Mouse (Mus musculus) limb, embryonic 12.5 days (tissue): ENCODE data around the gene Dmkn. TPM values are rescaled to one million over a fixed set of nuclear protein-coding genes. Genes with fewer than 3 reads are reported as not detected.
A peak's percentile ranks its signal among the peaks of the same experiment; 100 is the strongest.

Experiments used
- ATAC-seq: fragments of 200-750 bp; cut with Nextera tagmentation; 2 replicates; pipeline ENCODE4 v1.8.0; 2017; ENCODE audit warnings: low read depth, moderate TSS enrichment; ENCODE audit not compliant: insufficient number of reproducible peaks, insufficient read depth, low FRiP score, low TSS enrichment
- H3K27ac ChIP-seq: fragments of 300-500 bp; sonication (generic); 2 replicates; pipeline ENCODE4 v1.5.1; 2016; ENCODE audit warnings: mild to moderate bottlenecking, moderate library complexity
- H3K27me3 ChIP-seq: fragments of 300-500 bp; sonication (generic); 2 replicates; pipeline ENCODE4 v1.6.1; 2016; ENCODE audit warnings: mild to moderate bottlenecking, moderate library complexity
- H3K36me3 ChIP-seq: fragments of 300-500 bp; sonication (generic); 2 replicates; pipeline ENCODE4 v1.6.1; 2016; ENCODE audit warnings: mild to moderate bottlenecking, moderate library complexity
- H3K4me1 ChIP-seq: fragments of 300-500 bp; sonication (generic); replicated peaks from 2 replicates; pipeline ENCODE4 v1.6.1; 2016
- H3K4me2 ChIP-seq: fragments of 300-500 bp; sonication (generic); 2 replicates; pipeline ENCODE4 v1.6.1; 2016; ENCODE audit warnings: mild to moderate bottlenecking, moderate library complexity
- H3K4me3 ChIP-seq: fragments of 300-500 bp; sonication (generic); replicated peaks from 2 replicates; pipeline ENCODE4 v1.5.1; 2016; ENCODE audit warnings: mild to moderate bottlenecking
- H3K9ac ChIP-seq: fragments of 300-500 bp; sonication (generic); replicated peaks from 2 replicates; pipeline ENCODE4 v1.6.1; 2016; ENCODE audit warnings: mild to moderate bottlenecking, moderate library complexity
- H3K9me3 ChIP-seq: fragments of 300-500 bp; sonication (generic); 2 replicates; pipeline ENCODE4 v1.6.1; 2016; ENCODE audit warnings: mild to moderate bottlenecking, moderate library complexity
- WGBS: fragments of 180-500 bp; shearing (Covaris S2); methylation state at CpG from one replicate; pipeline ENCODE4 v1.1.7; 2016; 5-methylcytosine and 5-hydroxymethylcytosine counted together
- polyA plus RNA-seq: library from polyadenylated mRNA; unstranded; fragments of >200 nt; fragmentation: Nextera tagmentation; extraction: Ambion mirVana; gene quantifications from 2 replicates; pipeline ENCODE4 v1.2.1, GENCODE M21; 2016

Gene Dmkn
- polyA plus RNA-seq, 1 experiment from 2014 or later: not detected

GRCm38 (mm10) chr7:30791921-30792320 lies 28.4 kb downstream of the Dmkn start:
- H3K9me3 ChIP-seq: no peaks in the 10 kb centered on the region
- H3K27ac ChIP-seq: no peak overlapping the region
- H3K9ac ChIP-seq: no peak overlapping the region
- H3K4me2 ChIP-seq: no peak overlapping the region
- H3K27me3 ChIP-seq: peaks cover 14% of the 10 kb centered on the region
- no peaks in the 10 kb centered on the region; the same call in 1 of the 2 replicates for H3K4me1 ChIP-seq
- H3K4me3 ChIP-seq: no peak overlapping the region
- 27% methylated on average over 9 of the region's 9 CpGs for WGBS
- no peaks in the 10 kb centered on the region for H3K36me3 ChIP-seq
- ATAC-seq: no peak

- Histone ChIP-seq H3K27ac (no peak overlapping the region), H3K27me3 (peaks cover 3% of the 10 kb centered on the region; the same call in 1 of the 2 replicates), H3K4me3 (no peak overlapping the region), H3K9me3 (peaks cover 4% of the 10 kb centered on the region; the same call in 1 of the 2 replicates), H3K36me3 (no peaks in the 10 kb centered on the region), H3K4me1 (no peaks in the 10 kb centered on the region; the same call in 1 of the 2 replicates), H3K9ac (no peak overlapping the region), H3K4me2 (no peak overlapping the region)
- ATAC-seq: no peak
Observed at GRCm38 (mm10) chr7:30794921-30795320, 31.4 kb downstream of the Dmkn start.

- WGBS: 83% methylated on average over 1 of the region's 1 CpGs
- H3K27ac ChIP-seq: no peak overlapping the region
- no peak overlapping the region for H3K9ac ChIP-seq
- H3K27me3 ChIP-seq: no peaks in the 10 kb centered on the region
- H3K4me1 ChIP-seq: no peaks in the 10 kb centered on the region; the same call in 1 of the 2 replicates
- H3K9me3 ChIP-seq: peaks cover 11% of the 10 kb centered on the region; the same call in 1 of the 2 replicates
- H3K36me3 ChIP-seq: no peaks in the 10 kb centered on the region
- no peak for ATAC-seq
- no peak overlapping the region for H3K4me3 ChIP-seq
- no peak overlapping the region for H3K4me2 ChIP-seq
Observed at GRCm38 (mm10) chr7:30796790-30797189, 33.2 kb downstream of the Dmkn start.

- ATAC-seq: no peak
- Histone ChIP-seq H3K4me1 (no peaks in the 10 kb centered on the region), H3K36me3 (no peaks in the 10 kb centered on the region), H3K4me3 (no peak overlapping the region), H3K27ac (no peak overlapping the region), H3K9ac (no peak overlapping the region), H3K9me3 (peaks cover 15% of the 10 kb centered on the region; the same call in 1 of the 2 replicates), H3K27me3 (no peaks in the 10 kb centered on the region), H3K4me2 (no peak overlapping the region)
Observed at GRCm38 (mm10) chr7:30800653-30801052, 37.1 kb downstream of the Dmkn start.

GRCm38 (mm10) chr7:30803256-30803655 lies 39.7 kb downstream of the Dmkn start:
- H3K4me1 ChIP-seq: no peaks in the 10 kb centered on the region
- H3K9me3 ChIP-seq: peaks cover 15% of the 10 kb centered on the region; the same call in 1 of the 2 replicates
- no peak overlapping the region for H3K4me3 ChIP-seq
- no peaks in the 10 kb centered on the region for H3K36me3 ChIP-seq
- H3K4me2 ChIP-seq: no peak overlapping the region
- no peak overlapping the region for H3K27ac ChIP-seq
- no peak for ATAC-seq
- WGBS: 94% methylated on average over 3 of the region's 3 CpGs
- H3K27me3 ChIP-seq: no peaks in the 10 kb centered on the region
- H3K9ac ChIP-seq: no peak overlapping the region

GRCm38 (mm10) chr7:30804026-30804715 lies 40.6 kb downstream of the Dmkn start:
- Histone ChIP-seq H3K4me3 (no peak overlapping the region), H3K36me3 (no peaks in the 10 kb centered on the region), H3K27me3 (no peaks in the 10 kb centered on the region), H3K9ac (no peak overlapping the region), H3K4me1 (no peaks in the 10 kb centered on the region), H3K4me2 (no peak overlapping the region), H3K9me3 (peaks cover 15% of the 10 kb centered on the region; the same call in 1 of the 2 replicates), H3K27ac (no peak overlapping the region)
- 74% methylated on average over 9 of the region's 9 CpGs for WGBS
- ATAC-seq: no peak

- no peaks in the 10 kb centered on the region for H3K4me1 ChIP-seq
- no peaks in the 10 kb centered on the region for H3K36me3 ChIP-seq
- ATAC-seq: no peak
- no peak overlapping the region for H3K9ac ChIP-seq
- 48% methylated on average over 6 of the region's 6 CpGs for WGBS
- H3K27me3 ChIP-seq: no peaks in the 10 kb centered on the region
- H3K9me3 ChIP-seq: 0 out of 2 replicates have a peak, but pooled peaks cover 4% of the 10 kb centered on the region
- H3K27ac ChIP-seq: no peak overlapping the region
- no peak overlapping the region for H3K4me3 ChIP-seq
- H3K4me2 ChIP-seq: no peak overlapping the region
Observed at GRCm38 (mm10) chr7:30805924-30806323, 42.4 kb downstream of the Dmkn start.

GRCm38 (mm10) chr7:30810319-30810718 lies 46.8 kb downstream of the Dmkn start:
- ATAC-seq: no peak
- H3K36me3 ChIP-seq: no peaks in the 10 kb centered on the region
- peaks cover 12% of the 10 kb centered on the region for H3K4me1 ChIP-seq
- H3K9ac ChIP-seq: no peak overlapping the region
- no peak overlapping the region for H3K4me2 ChIP-seq
- H3K27ac ChIP-seq: no peak overlapping the region
- 59% methylated on average over 6 of the region's 6 CpGs for WGBS
- H3K4me3 ChIP-seq: no peak overlapping the region
- no peaks in the 10 kb centered on the region for H3K9me3 ChIP-seq
- no peaks in the 10 kb centered on the region for H3K27me3 ChIP-seq

GRCm38 (mm10) chr7:30811757-30812290 lies 48.3 kb downstream of the Dmkn start:
- whole genome bisulfite sequencing: 56% methylated on average over 9 of the region's 9 CpGs
- H3K4me1 ChIP-seq: peaks cover 12% of the 10 kb centered on the region
- H3K4me2 ChIP-seq: no peak overlapping the region
- no peak overlapping the region for H3K4me3 ChIP-seq
- no peak for ATAC-seq
- no peaks in the 10 kb centered on the region for H3K27me3 ChIP-seq
- 0 out of 2 replicates have a peak overlapping the region, but pooled peaks have one; percentile 12 for H3K27ac ChIP-seq
- H3K36me3 ChIP-seq: no peaks in the 10 kb centered on the region
- H3K9me3 ChIP-seq: no peaks in the 10 kb centered on the region
- H3K9ac ChIP-seq: no peak overlapping the region

GRCm38 (mm10) chr7:30812291-30812807 lies 48.8 kb downstream of the Dmkn start:
- H3K36me3 ChIP-seq: no peaks in the 10 kb centered on the region
- WGBS: 68% methylated on average over 6 of the region's 6 CpGs
- H3K9me3 ChIP-seq: no peaks in the 10 kb centered on the region
- no peak overlapping the region for H3K4me2 ChIP-seq
- no peak overlapping the region for H3K4me3 ChIP-seq
- no peak for ATAC-seq
- 0 out of 2 replicates have a peak overlapping the region, but pooled peaks have one; percentile 12 for H3K27ac ChIP-seq
- H3K9ac ChIP-seq: 0 out of 2 replicates have a peak overlapping the region, but pooled peaks have one; percentile 34
- H3K27me3 ChIP-seq: no peaks in the 10 kb centered on the region
- peaks cover 12% of the 10 kb centered on the region for H3K4me1 ChIP-seq

- Histone ChIP-seq H3K27me3 (no peaks in the 10 kb centered on the region), H3K4me2 (no peak overlapping the region), H3K9me3 (no peaks in the 10 kb centered on the region), H3K9ac (no peak overlapping the region), H3K4me3 (no peak overlapping the region), H3K27ac (no peak overlapping the region), H3K4me1 (no peaks in the 10 kb centered on the region), H3K36me3 (no peaks in the 10 kb centered on the region)
- no peak for ATAC-seq
- WGBS: 65% methylated on average over 6 of the region's 6 CpGs
Observed at GRCm38 (mm10) chr7:30820131-30820530, 56.6 kb downstream of the Dmkn start.
